Mouse (Mus musculus) heart, postnatal 4 days (tissue): Measurements from ENCODE around the gene Zfp426. TPM values are rescaled to one million over a fixed set of nuclear protein-coding genes. Genes with fewer than 3 reads are reported as not detected.
A peak's percentile ranks its signal among the peaks of the same experiment; 100 is the strongest.

Experiments
- DNase-seq: peaks from one replicate; pipeline ENCODE4 v3.0.0; 2021
- total RNA-seq, 2 experiments: library from RNA; stranded (reverse); gene quantifications; 2 replicates each; pipeline ENCODE4 v1.2.3; 2021

Zfp426 gene
- 10 to 100 TPM in 1 of 2 experiments, 1 to 10 TPM in 1; 9.5 to 10.6 TPM for total RNA-seq

DNA sequence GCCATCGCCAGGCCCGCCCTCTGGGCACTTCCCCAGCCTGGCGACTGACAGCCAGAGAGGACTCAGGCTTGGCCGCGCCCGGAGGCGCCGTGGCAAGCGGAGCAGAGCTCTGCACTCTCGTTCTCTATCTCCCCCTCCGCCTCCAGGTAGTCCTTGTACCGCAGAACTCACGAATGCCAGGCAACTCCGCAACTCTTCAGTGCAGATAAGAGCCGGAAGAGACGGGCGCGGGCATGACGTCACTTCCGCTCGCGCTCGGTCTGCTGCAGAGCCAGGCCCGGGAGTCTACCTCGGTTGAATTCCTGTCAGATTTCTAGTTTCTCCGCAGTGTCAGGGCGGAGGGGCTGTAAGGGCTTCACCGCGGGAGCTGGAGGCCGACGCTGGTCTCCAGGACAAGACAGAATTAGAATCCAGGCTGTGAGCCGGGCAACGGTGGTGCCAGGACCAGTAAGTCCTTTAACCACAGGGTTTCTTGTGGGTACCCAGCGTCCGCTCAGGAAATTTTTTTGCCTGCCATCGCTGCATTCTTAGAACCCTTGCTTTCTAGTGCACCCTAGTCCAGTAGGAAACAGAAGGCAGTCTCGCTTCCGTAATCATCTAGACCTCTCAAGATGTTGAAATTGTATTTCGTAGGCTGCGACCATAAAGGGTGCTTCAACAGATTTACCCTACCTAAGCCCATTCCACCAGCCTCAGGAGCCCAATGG lies at the start of gene Zfp426:
Gene Zfp426, minus strand, starts transcription at position 220 of the 707 bp plus-strand sequence.
- peak; percentile 84 for DNase-seq

DNA sequence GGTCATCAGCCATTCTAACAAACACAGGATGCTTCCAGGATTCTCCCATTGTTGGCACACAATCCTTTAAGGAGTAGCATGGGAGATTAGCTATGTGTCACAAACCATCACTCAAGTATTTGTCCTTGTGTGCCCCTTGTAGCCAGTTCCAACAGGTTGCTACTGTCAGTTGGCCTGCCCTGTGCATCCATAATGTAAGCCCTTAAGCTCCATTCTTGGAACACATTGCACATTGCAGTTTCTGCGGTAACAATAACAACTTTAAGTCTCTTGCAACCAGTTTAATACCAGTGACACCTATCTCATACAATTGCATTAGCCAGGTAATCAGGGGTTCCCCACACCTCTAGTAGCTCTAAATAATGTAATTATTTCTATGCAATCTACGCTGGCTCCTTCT lies 44.1 kb upstream of the Zfp426 start:
- DNase-seq, result no peak

- DNase-seq, result no peak
These were observed 41.9 kb upstream of the Zfp426 start for GRCm38 (mm10) chr9:20534326-20534926.

- peak; percentile 93 for DNase-seq
These were observed 28.9 kb upstream of the Zfp426 start, which contains the start of gene Zfp266 for GRCm38 (mm10) chr9:20521306-20521957. Zfp266 (minus strand) TSS chr9:20521417.

GRCm38 (mm10) chr9:20520531-20521210 lies 28.1 kb upstream of the Zfp426 start:
- no peak for DNase-seq

DNA sequence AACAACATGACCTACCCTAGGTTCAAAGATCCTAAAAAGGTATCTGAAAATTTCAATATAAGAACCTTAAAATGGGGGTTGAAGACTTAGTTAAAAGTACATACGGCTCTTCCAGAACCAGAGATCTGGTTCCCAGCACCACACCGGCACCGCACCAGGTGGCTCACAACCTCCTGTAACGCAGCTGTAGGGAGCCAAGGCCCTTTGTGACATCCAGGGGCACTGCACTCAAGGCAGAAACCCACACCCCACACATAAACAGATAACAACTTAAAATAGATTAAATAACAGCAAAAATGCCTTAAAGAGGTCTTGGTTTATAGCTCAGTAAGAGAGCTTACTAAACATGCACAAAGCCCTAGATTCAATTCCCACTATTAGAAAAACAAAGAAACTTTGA lies 27.4 kb upstream of the Zfp426 start:
- DNase-seq, result no peak

GRCm38 (mm10) chr9:20518708-20519107 lies 26.2 kb upstream of the Zfp426 start:
- no peak for DNase-seq

DNA sequence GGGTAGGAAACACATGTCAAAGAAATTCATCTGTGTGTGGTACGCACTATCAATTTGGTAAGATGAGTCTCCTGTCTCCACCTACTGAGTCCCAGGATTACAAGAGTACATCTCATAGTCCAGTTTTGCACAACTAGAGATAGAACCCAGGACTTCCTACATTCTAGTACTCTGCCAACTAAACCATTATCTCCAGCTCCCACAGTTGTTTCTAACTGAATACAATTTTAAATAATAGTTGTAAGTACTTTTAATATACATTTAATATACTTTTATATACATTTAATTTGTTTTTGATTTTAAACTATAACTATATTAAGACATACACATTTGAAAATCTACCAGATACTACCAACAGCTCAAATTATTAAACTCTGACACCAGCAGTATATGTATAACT lies 25.2 kb upstream of the Zfp426 start:
- no peak for DNase-seq

DNA sequence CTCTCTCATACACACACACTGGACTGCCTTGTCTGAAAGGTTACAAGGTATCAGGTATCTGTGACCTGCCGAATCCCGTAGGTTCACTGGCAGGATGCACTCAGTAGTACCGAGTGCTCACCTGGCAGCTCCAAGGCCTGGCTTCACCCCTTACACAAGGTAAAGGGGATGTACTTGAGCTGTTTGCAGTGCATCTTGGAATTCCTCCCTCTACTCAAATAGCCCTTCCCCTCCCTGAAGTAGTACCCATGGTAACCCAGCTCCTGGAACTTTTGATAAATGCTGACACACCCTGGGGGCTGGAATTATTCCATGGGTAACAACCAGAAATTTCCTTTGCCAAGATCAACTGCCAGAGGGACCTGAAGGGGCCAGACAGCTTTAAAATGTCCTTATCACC lies 21.5 kb upstream of the Zfp426 start:
- no peak for DNase-seq

GRCm38 (mm10) chr9:20512714-20513113 lies 20.2 kb upstream of the Zfp426 start:
- DNase-seq, result no peak

GRCm38 (mm10) chr9:20511645-20512044 lies 19.1 kb upstream of the Zfp426 start:
- DNase-seq, result no peak

DNA sequence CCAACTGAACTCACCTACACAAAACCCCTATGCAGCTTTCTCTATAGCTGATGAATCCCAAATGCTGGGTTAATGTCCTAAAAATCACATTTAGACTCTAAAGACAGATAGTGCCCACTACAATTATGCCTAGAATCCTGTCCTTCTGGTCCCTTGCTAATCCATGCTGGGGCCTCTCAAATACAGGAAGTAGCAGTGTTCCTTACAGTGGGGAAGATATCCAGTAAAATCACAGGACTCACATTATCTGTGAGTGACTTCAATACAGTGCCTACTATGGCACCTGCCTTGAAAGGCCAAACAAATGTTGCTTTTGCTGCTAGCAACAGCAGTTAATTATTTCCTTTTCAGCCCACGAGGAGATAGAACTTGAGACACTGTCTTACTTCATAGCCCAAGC lies 17.8 kb upstream of the Zfp426 start:
- no peak for DNase-seq

DNA sequence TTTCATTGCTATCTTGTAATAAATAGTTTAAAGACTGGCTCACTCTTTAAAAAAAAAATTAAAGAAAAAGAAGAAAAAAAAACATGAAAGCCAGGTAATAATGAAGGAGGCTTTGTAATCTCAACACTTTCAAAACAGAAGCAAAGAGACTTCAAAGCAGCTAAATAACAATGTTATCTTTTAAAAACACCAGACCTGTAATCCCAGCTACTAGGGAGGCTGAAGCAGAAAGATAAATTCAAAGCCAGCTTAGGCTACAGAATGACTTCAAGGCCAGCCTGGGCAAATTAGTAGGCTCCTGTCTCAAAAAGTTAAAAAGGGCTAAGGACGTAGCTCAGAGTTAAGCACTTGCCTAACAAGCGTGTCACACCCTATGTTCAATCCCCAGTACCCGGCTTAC lies 17.1 kb upstream of the Zfp426 start:
- no peak for DNase-seq

DNA sequence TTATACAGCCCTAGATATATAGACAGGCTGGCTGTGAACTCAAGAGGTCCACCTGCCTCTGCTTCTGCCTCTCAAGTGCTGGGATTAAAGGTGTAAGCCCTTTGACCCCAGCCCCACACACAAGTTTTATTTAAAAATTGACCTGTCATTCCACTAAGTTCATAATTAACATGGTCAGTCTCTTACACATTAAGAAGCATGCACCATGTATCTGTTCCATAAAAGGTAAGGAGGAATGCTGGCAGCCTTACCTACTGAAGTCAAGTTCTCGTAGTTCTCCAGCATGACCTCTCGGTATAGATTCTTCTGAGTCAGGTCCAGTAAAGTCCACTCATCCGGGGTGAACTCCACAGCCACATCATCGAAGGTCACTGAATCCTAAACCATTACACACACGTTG lies 12.3 kb upstream of the Zfp426 start:
- DNase-seq, result no peak

- DNase-seq, result no peak
These were observed 735 bp upstream of the Zfp426 start for GRCm38 (mm10) chr9:20493281-20493680.

- DNase-seq, result no peak
These were observed 554 bp downstream of the Zfp426 start for GRCm38 (mm10) chr9:20491858-20492526.

- no peak for DNase-seq
These were observed 3.0 kb downstream of the Zfp426 start for GRCm38 (mm10) chr9:20489536-20489935.

DNA sequence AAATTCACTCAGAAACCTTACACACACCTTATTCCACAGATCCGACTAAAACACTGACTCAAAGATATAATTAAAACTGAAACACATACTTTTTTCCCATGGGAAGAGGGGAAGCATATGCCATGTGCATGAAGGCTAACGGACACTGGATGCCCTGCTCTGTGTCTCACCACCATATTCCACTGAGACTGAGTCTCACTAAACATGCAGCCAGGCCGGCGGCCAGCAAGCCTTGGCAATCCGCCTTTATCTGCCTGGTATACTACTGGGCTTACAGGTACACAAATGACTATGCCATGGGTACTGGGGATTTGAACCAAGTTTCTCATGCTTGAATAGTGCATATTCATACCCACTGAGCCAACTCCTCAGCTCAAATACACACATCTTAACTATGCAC lies 13.2 kb downstream of the Zfp426 start:
- DNase-seq, result no peak

DNA sequence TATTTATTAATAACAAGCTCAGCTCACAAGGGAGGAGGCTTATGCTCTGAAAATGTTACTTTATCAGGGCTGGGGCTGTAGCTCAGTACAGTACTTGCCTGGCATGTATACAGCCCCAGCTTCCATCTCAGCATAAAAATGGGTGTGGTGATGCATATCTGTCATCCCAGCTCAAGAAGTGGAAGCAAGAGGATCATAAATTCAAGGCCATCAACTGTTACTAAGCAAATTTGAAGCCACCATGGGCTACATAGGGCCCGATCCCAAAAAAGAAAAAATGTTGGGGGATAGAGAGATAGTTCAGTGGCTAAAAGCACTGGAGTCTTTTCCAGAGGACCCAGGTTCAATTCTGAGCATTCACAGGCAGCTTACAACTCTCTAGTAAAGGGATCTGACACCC lies 15.9 kb downstream of the Zfp426 start:
- DNase-seq, result no peak

DNA sequence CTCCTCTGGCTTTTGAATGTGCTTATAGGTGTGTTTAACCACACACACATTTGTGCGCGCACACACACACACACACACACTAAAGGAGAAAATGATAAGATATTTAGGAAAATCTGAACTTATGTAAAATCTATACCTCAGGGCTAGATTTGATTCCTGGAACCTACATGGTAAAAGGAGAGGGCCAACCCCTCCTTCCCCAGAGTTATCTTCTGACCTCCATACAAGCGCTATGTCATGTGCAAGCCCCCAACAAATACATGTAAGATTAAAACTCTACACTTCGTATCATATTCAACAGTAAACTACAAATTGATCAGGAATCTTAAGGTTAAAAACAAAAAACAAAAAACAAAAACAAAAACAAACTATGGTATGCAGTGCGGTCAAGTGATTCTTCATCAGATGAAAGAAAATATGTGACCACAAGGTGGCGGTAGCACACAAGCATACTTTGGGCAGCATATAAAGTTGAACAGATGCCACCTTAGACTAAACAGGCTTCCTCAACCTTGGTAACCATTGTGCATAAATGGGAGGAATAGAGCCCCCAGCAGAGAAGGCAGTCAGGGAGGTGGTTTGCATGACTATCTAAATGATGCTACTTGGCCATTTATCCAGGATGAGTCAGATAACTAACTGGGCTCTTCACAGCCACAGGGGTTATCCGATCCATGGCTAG lies 25.6 kb downstream of the Zfp426 start:
- peak; percentile 67 for DNase-seq

GRCm38 (mm10) chr9:20459377-20460317 lies 32.9 kb downstream of the Zfp426 start, which contains the start of gene Zfp26:
Zfp26 (minus strand) TSS chr9:20460162.
- DNase-seq, result peak; percentile 75
